Comparison of ENCODE assay signal across 19 mouse cellular contexts in genomic region chr1:156251096-156251495, GRCm38 (mm10). TPM values are rescaled to one million over a fixed set of nuclear protein-coding genes. Genes with fewer than 3 reads are reported as not detected.
"Had no signal": no experiment of that assay in that cellular context is flagged by ENCODE, and none has a peak within 500 bp of the region (broad histone marks: within the 10 kb centered on the region; RNA-seq: fewer than 3 reads in every experiment).

No protein-coding gene starts in this region.

RNA-seq across cellular contexts. Expression of gene Fam163a, which starts 46.3 kb away (rescaled TPM):
- polyA plus RNA-seq: liver, embryonic 15.5 days; macrophage; myocyte had no signal

RNA-seq across cellular contexts. Expression of gene Tdrd5, which starts 52.4 kb away (rescaled TPM):
- polyA plus RNA-seq: limb, embryonic 10.5 days; limb, embryonic 11.5 days; liver, adult 2 months; liver, postnatal 0 days; macrophage; midbrain, embryonic 11.5 days; neural tube, embryonic 11.5 days had no signal

RNA-seq across cellular contexts. Expression of gene Nphs2, which starts 59.4 kb away (rescaled TPM):
- polyA plus RNA-seq: limb, embryonic 10.5 days; limb, embryonic 12.5 days; limb, embryonic 13.5 days; liver, adult 2 months; liver, embryonic 11.5 days; liver, embryonic 12.5 days; liver, embryonic 13.5 days; liver, embryonic 15.5 days; liver, embryonic 16.5 days; liver, postnatal 0 days; lung, embryonic 14.5 days; lung, embryonic 15.5 days; macrophage; midbrain, embryonic 10.5 days; neural tube, embryonic 11.5 days; neural tube, embryonic 12.5 days had no signal
